Mouse (Mus musculus): Measurements from ENCODE around the gene Wfdc13. TPM values are rescaled to one million over a fixed set of nuclear protein-coding genes. Genes with fewer than 3 reads are reported as not detected.
"Not testable (repeated sequence)": the region's sequence is repeated elsewhere in the genome, so short reads cannot be mapped to it uniquely, and the experiment has no call there.

Wfdc13 gene
- polyA plus RNA-seq, 2 experiments from 2014 or later, result not detected

- not testable (repeated sequence) for ATAC-seq
Observed at GRCm38 (mm10) chr2:164716194-164716786, 31.4 kb downstream of the Wfdc13 start.

- no peak for ATAC-seq
Observed at GRCm38 (mm10) chr2:164723276-164723675, 38.4 kb downstream of the Wfdc13 start.

- ATAC-seq, result no peak
Observed at GRCm38 (mm10) chr2:164725895-164726619, 41.1 kb downstream of the Wfdc13 start.

- no peak for ATAC-seq
Observed at GRCm38 (mm10) chr2:164731719-164732118, 46.8 kb downstream of the Wfdc13 start.

- ATAC-seq, result no peak
Observed at GRCm38 (mm10) chr2:164733259-164733658, 48.4 kb downstream of the Wfdc13 start.

- no peak for ATAC-seq
Observed at GRCm38 (mm10) chr2:164734839-164735238, 49.9 kb downstream of the Wfdc13 start.

- ATAC-seq, result no peak
Observed at GRCm38 (mm10) chr2:164735446-164735845, 50.5 kb downstream of the Wfdc13 start.

Other genes with a start within 250 kb of the Wfdc13 start
- 10 to 100 TPM; 13.8 to 23.7 TPM for gene Sdc4, start 241.2 kb upstream of the Wfdc13 start, polyA plus RNA-seq (2017; shearing (Covaris generic))
- gene Sys1, start 228.1 kb upstream of the Wfdc13 start, polyA plus RNA-seq (2017; shearing (Covaris generic)), result 10 to 100 TPM; 29.7 to 33.4 TPM
- gene Gm20458, start 224.1 kb upstream of the Wfdc13 start, polyA plus RNA-seq (2017; shearing (Covaris generic)), result 1 to 10 TPM in 1 of 2 experiments, not detected in 1; 3.7 TPM
- gene Trp53tg5, start 211.4 kb upstream of the Wfdc13 start, polyA plus RNA-seq (2017; shearing (Covaris generic)), result under 1 TPM in 1 of 2 experiments, not detected in 1; 0.37 TPM
- 1 to 10 TPM; 2.1 to 6.8 TPM for gene Dbndd2, start 199.0 kb upstream of the Wfdc13 start, polyA plus RNA-seq (2017; shearing (Covaris generic))
- gene Pigt, start 187.6 kb upstream of the Wfdc13 start, polyA plus RNA-seq (2017; shearing (Covaris generic)), result 10 to 100 TPM; 19.6 to 47.7 TPM
- not detected for gene Wfdc2, start 122.7 kb upstream of the Wfdc13 start, polyA plus RNA-seq (2017; shearing (Covaris generic))
- not detected for gene Spint3, start 111.6 kb upstream of the Wfdc13 start, polyA plus RNA-seq (2017; shearing (Covaris generic))
- not detected for gene Wfdc6a, start 99.7 kb upstream of the Wfdc13 start, polyA plus RNA-seq (2017; shearing (Covaris generic))
- gene Eppin, start 91.5 kb upstream of the Wfdc13 start, polyA plus RNA-seq (2017; shearing (Covaris generic)), result not detected
- gene Wfdc6b, start 71.6 kb upstream of the Wfdc13 start, polyA plus RNA-seq (2017; shearing (Covaris generic)), result not detected
- gene Wfdc8, start 71.5 kb upstream of the Wfdc13 start, polyA plus RNA-seq (2017; shearing (Covaris generic)), result not detected
- not detected for gene Wfdc16, start 46.3 kb upstream of the Wfdc13 start, polyA plus RNA-seq (2017; shearing (Covaris generic))
- not detected for gene Wfdc10, start 29.1 kb upstream of the Wfdc13 start, polyA plus RNA-seq (2017; shearing (Covaris generic))
- gene Wfdc9, start 28.5 kb upstream of the Wfdc13 start, polyA plus RNA-seq (2017; shearing (Covaris generic)), result not detected
- not detected for gene Wfdc11, start 11.0 kb upstream of the Wfdc13 start, polyA plus RNA-seq (2017; shearing (Covaris generic))
- not detected for gene Spint4, start 13.4 kb downstream of the Wfdc13 start, polyA plus RNA-seq (2017; shearing (Covaris generic))
- not detected for gene Spint5, start 30.2 kb downstream of the Wfdc13 start, polyA plus RNA-seq (2017; shearing (Covaris generic))
- gene Wfdc3, start 60.8 kb downstream of the Wfdc13 start, polyA plus RNA-seq (2017; shearing (Covaris generic)), result not detected
- gene Dnttip1, start 60.9 kb downstream of the Wfdc13 start, polyA plus RNA-seq (2017; shearing (Covaris generic)), result 1 to 10 TPM; 6.0 to 6.5 TPM
- gene Ube2c, start 84.8 kb downstream of the Wfdc13 start, polyA plus RNA-seq (2017; shearing (Covaris generic)), result 10 to 100 TPM; 46.3 to 68.1 TPM
- gene Tnnc2, start 94.9 kb downstream of the Wfdc13 start, polyA plus RNA-seq (2017; shearing (Covaris generic)), result not detected
- 1 to 10 TPM; 5.0 to 5.1 TPM for gene Snx21, start 100.7 kb downstream of the Wfdc13 start, polyA plus RNA-seq (2017; shearing (Covaris generic))
- gene Acot8, start 119.8 kb downstream of the Wfdc13 start, polyA plus RNA-seq (2017; shearing (Covaris generic)), result 10 to 100 TPM; 35.1 to 49.1 TPM
- gene Zswim3, start 120.0 kb downstream of the Wfdc13 start, polyA plus RNA-seq (2017; shearing (Covaris generic)), result 1 to 10 TPM; 3.8 to 5.4 TPM
- gene Zswim1, start 137.6 kb downstream of the Wfdc13 start, polyA plus RNA-seq (2017; shearing (Covaris generic)), result 10 to 100 TPM; 18.0 to 19.4 TPM
- not detected for gene Spata25, start 143.4 kb downstream of the Wfdc13 start, polyA plus RNA-seq (2017; shearing (Covaris generic))
- gene Ctsa, start 147.8 kb downstream of the Wfdc13 start, polyA plus RNA-seq (2017; shearing (Covaris generic)), result 100 to 1,000 TPM; 215 to 216 TPM
- under 1 TPM in 1 of 2 experiments, not detected in 1; 0.69 TPM for gene Neurl2, start 148.3 kb downstream of the Wfdc13 start, polyA plus RNA-seq (2017; shearing (Covaris generic))
- gene Pltp, start 172.6 kb downstream of the Wfdc13 start, polyA plus RNA-seq (2017; shearing (Covaris generic)), result 1 to 10 TPM in 1 of 2 experiments, under 1 TPM in 1; 0.87 to 1.0 TPM
- gene Pcif1, start 194.2 kb downstream of the Wfdc13 start, polyA plus RNA-seq (2017; shearing (Covaris generic)), result 100 to 1,000 TPM; 102 to 122 TPM
- gene Zfp335, start 226.7 kb downstream of the Wfdc13 start, polyA plus RNA-seq (2017; shearing (Covaris generic)), result 1 to 10 TPM; 6.7 to 9.0 TPM

Data from activated CD4-positive, CD25-positive, alpha-beta regulatory T cell, adult 4 months (primary cell).